Mouse (Mus musculus): ENCODE results near the gene Tmsb15a.
"Not testable (repeated sequence)": the region's sequence is repeated elsewhere in the genome, so short reads cannot be mapped to it uniquely, and the experiment has no call there.

Tmsb15a gene

GRCm38 (mm10) chrX:135725161-135725560 is at the start of gene Tmsb15a:
TSS of gene Tmsb15a (minus strand) at chrX:135725261.
- DNase-seq (ENCODE audit: low spot score) = no peak

- DNase-seq (ENCODE audit: low spot score) = no peak
Measured at GRCm38 (mm10) chrX:135768565-135768964, 43.5 kb upstream of the Tmsb15a start.

DNA sequence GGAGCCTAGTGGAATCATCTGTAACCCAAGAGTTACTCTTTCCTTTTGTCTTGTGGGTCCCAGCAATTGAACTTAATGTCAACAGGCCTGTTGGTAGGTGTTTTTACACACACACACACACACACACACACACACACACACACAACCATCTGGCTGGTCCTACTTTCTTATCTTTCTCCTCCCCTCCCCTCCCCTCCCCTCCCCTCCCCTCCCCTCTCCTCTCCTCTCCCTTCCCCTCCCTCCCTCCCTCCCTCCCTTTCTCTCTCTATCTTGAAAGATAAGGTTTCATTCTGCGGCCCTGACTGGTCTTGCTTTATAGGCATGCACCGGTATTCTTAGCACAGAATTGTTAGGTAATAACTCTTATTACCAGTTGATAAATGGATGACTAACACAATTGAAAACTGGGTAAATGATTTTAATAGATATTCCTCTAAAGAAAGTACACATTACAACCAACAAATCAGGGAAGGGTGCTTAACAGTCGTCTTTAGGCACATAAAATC is 43.0 kb upstream of the Tmsb15a start:
- DNase-seq (ENCODE audit: low spot score) = no peak

- peak; percentile 6 for DNase-seq (ENCODE audit: low spot score)
Measured at GRCm38 (mm10) chrX:135761707-135762106, 36.6 kb upstream of the Tmsb15a start.

DNA sequence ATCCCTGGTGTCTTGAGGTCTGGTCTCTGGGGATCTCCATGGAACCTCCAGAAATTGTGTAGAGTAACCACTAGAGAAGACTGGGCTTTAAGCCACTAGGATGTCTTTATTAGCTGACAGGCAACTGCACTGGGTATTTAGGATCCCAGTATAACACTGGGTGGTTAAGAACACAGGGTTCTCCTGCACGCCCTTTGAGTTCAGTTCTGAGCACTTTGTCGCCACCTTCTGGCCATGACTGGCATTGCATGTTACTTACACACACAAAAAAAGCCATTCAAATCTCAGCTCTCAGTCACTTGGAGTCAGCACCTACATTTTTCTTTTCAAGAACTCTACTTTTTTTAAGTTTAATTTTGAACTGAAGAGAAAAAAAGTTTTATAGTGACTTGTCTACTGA is 27.8 kb upstream of the Tmsb15a start:
- DNase-seq (ENCODE audit: low spot score) = peak; percentile 56

DNA sequence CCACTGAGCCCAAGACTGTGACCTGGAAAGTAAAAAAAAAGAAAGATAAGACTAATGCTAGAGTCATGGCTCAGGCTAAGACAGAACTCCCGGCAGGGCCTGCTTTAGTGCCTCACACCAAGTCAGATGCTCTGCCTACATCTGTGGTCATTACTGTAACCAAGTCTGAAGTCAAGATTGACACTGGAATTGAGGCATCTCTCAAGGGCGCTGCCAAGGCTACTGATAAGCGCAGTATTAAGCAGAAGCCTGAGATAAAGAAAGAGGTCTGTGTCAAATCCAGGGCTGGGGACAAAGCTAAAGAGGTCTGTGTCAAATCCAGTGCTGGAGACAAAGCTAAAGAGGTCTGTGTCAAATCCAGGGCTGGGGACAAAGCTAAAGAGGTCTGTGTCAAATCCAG is 20.3 kb upstream of the Tmsb15a start:
- not testable (repeated sequence) for DNase-seq (ENCODE audit: low spot score)

GRCm38 (mm10) chrX:135743056-135743355 is 17.9 kb upstream of the Tmsb15a start:
- no peak for DNase-seq (ENCODE audit: low spot score)

DNA sequence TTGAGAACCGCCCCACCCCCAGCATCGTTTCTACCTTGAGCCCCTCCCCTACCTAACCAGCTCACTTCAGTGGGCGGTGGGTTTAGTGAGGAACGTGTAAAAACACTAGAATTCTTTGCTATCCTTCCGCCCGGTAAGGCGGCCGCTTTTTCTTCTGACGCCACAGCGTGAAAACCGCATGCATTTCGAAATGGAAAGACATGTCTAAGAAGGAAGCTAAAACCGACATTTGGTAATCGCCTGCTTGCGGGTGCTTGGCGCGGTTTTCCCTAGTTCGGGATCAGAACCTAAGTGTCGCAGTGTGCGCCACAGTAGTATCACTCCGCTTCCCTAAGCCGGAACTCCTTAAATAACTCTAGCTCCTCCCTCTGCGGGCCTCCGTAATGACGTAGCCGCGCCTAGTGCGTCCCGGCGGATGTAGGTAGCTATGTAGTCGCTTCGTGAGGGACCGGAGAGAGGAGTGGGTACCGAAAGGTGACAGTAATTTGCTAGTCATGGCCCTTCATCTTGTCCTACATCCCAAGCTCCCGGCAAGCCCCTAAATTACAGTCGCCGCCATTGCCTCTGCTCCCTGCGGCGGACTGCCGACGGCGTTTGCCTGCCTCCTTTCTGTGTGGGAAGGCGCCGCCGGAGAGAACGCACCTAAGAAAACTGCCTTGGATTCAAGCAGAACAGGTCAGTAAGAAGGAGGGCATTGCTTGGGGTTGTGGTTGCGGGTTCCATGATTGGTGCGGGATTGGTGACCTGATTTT is 17.4 kb upstream of the Tmsb15a start, which contains the start of the genes Armcx5 and Gprasp1:
TSS of gene Armcx5 (plus strand) at position 430 of the 752 bp plus-strand sequence.
TSS of gene Gprasp1 (plus strand) at position 430 of the 752 bp plus-strand sequence.
- DNase-seq (ENCODE audit: low spot score) = peak; percentile 87

- DNase-seq (ENCODE audit: low spot score) = no peak
Measured at GRCm38 (mm10) chrX:135738730-135739520, 13.9 kb upstream of the Tmsb15a start.

GRCm38 (mm10) chrX:135712845-135713244 is 12.2 kb downstream of the Tmsb15a start:
- DNase-seq (ENCODE audit: low spot score) = no peak

DNA sequence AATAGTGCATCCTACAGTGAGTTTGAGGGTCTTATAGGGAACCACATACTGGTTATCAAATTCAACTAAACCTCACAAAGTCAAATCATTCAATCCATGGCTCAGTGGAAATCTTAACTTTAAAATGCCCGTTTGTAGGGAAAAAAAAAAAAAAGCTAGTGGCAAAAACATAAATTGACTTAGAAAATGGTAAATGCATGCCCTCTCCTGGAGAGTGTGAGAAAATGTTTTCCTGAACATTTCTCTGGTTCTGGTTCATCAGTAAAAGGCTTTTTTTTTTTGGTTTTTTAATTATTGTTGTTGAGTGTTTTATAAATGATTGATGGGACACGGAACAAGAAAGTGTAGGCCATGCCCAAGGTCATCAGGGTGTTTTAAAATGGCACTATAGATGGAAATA is 20.7 kb downstream of the Tmsb15a start:
- no peak for DNase-seq (ENCODE audit: low spot score)

DNA sequence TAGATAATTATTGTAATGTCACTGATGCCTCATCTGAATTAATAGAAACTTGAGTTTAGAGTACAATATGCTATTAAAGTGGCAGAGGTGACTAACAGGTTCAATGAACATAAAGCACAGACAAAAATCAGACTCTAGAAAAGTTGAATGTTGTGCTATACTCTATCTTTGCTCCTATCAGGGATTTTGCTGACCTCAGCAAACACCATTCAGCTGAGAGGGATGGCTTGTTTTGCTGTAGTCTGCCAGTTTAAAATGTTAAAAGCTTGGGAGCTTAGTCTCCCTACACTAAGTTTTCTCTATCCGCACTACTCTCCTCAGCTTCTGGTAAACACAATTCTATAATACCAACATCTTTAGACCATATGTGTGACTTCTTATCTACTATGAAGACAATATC is 21.9 kb downstream of the Tmsb15a start:
- DNase-seq (ENCODE audit: low spot score) = no peak

GRCm38 (mm10) chrX:135693633-135694032 is 31.4 kb downstream of the Tmsb15a start, which contains the start of gene Tcp11x2:
TSS of gene Tcp11x2 (minus strand) at chrX:135693790.
- no peak for DNase-seq (ENCODE audit: low spot score)

DNA sequence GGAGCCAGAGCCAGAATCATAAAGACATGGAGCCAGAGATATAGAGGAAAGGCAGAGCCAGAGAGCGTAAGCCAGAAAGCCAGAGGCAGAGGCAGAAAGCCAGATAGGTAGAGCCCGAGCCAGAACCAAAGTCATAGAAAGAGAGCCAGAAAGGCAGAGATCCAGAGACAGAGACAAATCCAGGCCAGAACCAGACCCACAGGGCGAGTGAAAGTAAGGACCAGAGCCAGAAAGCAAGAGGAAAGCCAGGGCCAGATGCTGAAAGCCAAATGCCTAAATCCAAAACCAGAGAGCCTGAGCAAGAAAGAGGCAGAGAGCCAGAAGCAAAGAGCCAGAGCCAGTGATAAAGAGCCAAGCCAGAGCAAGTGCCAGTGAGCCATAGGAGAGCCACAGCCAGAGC is 37.3 kb downstream of the Tmsb15a start:
- DNase-seq (ENCODE audit: low spot score) = no peak

DNA sequence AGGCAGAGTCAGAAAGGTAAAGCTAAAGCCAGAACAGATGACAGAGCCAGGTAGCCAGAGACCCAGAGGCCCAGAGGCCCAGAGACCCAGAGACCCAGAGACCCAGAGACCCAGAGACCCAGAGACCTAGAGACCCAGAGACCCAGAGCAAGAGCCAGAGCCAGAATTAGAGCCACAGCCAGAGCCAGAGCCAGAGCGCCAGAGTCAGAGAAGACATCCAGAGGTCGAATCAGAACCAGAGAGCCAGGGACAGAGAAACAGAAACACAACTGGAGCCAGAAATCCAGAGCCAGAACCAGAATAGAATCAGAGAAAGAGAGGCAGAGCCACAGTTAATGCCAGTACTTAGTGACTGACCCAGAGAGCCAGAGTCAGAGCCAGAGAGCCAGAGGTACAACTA is 43.2 kb downstream of the Tmsb15a start:
- no peak for DNase-seq (ENCODE audit: low spot score)

Measured in T-cell, adult 2 months (primary cell).